Mouse (Mus musculus) cortical plate, adult 2 months (tissue): ENCODE measurements at regions not wholly inside any gene's neighbourhood (a gene's known extent, or its start where the extent isn't known, plus 50 kb on each side); places are given as distances from the start of the nearest gene placed in this dataset.

Experiments
- H3K27ac ChIP-seq: fragments of 200-500 bp; 2 replicates; pipeline ENCODE4 v1.5.1; 2012; ENCODE audit warnings: low read length, control low read depth, inconsistent platforms; ENCODE audit not compliant: insufficient read depth
- H3K4me1 ChIP-seq: fragments of 200-500 bp; 2 replicates; pipeline ENCODE4 v1.6.1; 2011; ENCODE audit warnings: low read length; ENCODE audit not compliant: control insufficient read depth, insufficient read depth
- H3K4me3 ChIP-seq: fragments of 200-500 bp; 2 replicates; pipeline ENCODE4 v1.5.1; 2011; ENCODE audit warnings: mild to moderate bottlenecking, low read length, control low read depth; ENCODE audit not compliant: insufficient read depth
- CTCF ChIP-seq: fragments of 200-500 bp; IDR thresholded peaks from 2 replicates; pipeline ENCODE4 v1.5.1; 2011; ENCODE audit warnings: mild to moderate bottlenecking, control low read depth, low read length; ENCODE audit not compliant: insufficient read depth; ENCODE audit errors: extremely low read depth
- POLR2A ChIP-seq: fragments of 200-500 bp; IDR thresholded peaks from 2 replicates; pipeline ENCODE4 v1.6.1; 2011; ENCODE audit warnings: mild to moderate bottlenecking, low read length, control low read depth; ENCODE audit not compliant: insufficient read depth; ENCODE audit errors: extremely low read depth

DNA sequence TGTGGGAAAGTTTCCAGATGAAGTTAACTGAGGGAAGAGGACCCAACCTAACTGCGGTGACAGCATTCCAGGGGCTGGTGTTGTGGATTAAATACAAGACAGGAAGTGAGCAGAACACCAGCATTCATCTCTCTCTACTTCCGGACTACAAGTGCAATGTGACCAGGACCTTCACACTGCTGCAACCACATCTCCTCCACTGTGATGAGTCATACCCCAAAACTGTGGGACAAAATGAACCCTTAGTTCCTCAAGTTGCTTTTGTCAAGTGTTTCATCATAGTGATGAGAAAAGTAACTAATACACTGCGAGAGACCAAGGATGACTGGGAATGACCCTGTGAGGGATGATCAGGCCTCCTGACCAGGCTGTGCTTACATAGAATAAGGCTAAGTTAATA is 279.3 kb downstream of the Lpin1 start:
- Histone ChIP-seq H3K27ac (no peak overlapping the region), H3K4me1 (no peaks in the 10 kb centered on the region), H3K4me3 (no peak overlapping the region)
- TF ChIP-seq POLR2A (no peak), CTCF (no peak)

DNA sequence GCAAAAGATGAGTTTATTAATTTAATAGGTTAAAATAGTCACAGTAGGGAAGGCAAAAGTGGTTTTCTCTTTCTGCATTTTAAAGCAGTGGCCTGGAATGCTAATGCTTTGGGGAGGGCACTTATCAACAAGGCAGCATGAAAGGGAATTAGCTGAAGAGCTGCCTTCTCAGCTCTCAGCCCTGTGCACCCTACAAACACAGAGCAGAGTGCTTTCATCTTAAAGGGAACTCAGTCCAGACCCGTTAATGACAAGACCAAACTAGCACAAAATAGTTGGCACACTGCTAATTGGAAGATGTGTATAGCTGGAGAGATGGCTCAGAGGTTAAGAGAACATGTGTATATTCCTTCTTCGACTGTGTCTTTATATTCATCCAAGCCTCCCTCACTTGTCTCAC is 281.6 kb downstream of the Lpin1 start:
- no peak overlapping the region for H3K4me3 ChIP-seq
- no peaks in the 10 kb centered on the region for H3K4me1 ChIP-seq
- TF ChIP-seq CTCF (no peak), POLR2A (no peak)

DNA sequence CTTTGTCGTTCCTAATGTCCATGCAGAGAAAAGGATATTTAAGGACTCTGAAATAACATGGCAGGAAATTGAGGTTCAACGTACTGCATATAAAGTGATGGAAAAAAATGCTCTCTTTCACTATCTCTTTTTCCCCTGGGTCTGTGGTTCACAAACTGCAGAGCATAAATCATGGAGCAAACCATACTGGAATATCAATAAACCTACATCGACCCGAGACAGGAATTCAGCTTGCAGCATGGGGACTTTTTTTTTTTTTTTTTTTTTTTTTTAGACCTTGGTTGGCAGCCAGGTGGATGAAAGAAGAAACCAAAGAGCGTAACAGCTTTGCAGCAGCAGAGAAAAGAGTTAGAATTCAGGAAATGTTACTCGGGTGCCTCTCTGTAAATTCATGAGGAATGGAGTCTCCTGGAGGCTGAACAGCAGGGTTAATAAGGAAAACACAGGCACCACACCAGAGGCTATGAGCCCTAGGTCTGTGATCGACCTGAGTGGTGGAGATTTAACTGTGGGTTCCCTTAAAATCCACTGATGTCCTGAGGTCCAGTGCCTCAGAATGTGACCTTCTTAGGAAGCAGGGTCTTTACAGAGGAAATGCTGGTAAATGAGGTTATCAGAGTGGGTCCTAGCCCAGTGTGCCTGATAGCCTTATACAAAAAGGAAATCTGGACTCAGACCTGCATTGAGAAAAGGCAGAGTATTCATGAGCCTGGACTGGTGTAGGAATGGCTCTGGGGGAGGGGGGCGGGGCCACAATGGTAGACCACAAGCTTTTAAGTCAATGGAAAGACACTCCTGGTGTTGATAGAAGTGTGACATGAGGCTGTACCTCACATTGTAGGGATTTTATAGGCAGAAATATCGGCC is 290.0 kb downstream of the Lpin1 start:
- H3K4me1 ChIP-seq: peaks cover 2% of the 10 kb centered on the region; the same call in 1 of the 2 replicates
- no peak for TF ChIP-seq CTCF
- no peak overlapping the region for H3K4me3 ChIP-seq
- no peak overlapping the region for H3K27ac ChIP-seq

More for the DNA sequence above, 281.6 kb downstream of the Lpin1 start:
- no peak overlapping the region for H3K27ac ChIP-seq

GRCm38 (mm10) chr12:16308101-16308500 is 302.7 kb downstream of the Lpin1 start:
- Histone ChIP-seq H3K27ac (no peak overlapping the region), H3K4me1 (no peaks in the 10 kb centered on the region), H3K4me3 (no peak overlapping the region)
- no peak for TF ChIP-seq CTCF
- no peak for TF ChIP-seq POLR2A

GRCm38 (mm10) chr12:16304701-16305377 is 305.9 kb downstream of the Lpin1 start:
- TF ChIP-seq POLR2A (no peak), CTCF (no peak)
- Histone ChIP-seq H3K27ac (no peak overlapping the region), H3K4me1 (no peaks in the 10 kb centered on the region), H3K4me3 (no peak overlapping the region)

GRCm38 (mm10) chr12:16285061-16285460 is 325.7 kb downstream of the Lpin1 start:
- Histone ChIP-seq H3K4me3 (no peak overlapping the region), H3K4me1 (no peaks in the 10 kb centered on the region; the same call in 1 of the 2 replicates), H3K27ac (no peak overlapping the region)
- TF ChIP-seq CTCF: no peak
- no peak for TF ChIP-seq POLR2A

DNA sequence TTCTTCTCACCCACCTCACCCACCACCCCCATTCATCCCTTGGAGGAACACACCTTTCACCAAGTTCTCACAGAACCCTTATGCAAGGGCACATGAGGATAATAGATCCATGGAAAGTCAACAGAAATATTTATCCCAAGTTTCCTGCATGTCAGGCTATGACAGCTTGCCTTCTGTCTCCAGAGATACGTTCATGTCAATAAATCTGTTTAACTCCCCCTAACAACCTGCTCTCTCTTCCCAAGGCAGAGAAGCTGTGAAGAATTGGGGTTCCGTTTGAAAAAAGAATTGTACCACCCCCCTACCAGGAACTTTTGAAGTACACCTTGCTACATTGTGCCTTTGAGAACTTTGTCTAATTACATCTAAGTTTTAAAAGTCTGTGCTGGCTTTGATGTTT is 331.6 kb downstream of the Lpin1 start:
- Histone ChIP-seq H3K4me1 (no peaks in the 10 kb centered on the region), H3K4me3 (no peak overlapping the region), H3K27ac (no peak overlapping the region)
- TF ChIP-seq CTCF (no peak), POLR2A (no peak)

DNA sequence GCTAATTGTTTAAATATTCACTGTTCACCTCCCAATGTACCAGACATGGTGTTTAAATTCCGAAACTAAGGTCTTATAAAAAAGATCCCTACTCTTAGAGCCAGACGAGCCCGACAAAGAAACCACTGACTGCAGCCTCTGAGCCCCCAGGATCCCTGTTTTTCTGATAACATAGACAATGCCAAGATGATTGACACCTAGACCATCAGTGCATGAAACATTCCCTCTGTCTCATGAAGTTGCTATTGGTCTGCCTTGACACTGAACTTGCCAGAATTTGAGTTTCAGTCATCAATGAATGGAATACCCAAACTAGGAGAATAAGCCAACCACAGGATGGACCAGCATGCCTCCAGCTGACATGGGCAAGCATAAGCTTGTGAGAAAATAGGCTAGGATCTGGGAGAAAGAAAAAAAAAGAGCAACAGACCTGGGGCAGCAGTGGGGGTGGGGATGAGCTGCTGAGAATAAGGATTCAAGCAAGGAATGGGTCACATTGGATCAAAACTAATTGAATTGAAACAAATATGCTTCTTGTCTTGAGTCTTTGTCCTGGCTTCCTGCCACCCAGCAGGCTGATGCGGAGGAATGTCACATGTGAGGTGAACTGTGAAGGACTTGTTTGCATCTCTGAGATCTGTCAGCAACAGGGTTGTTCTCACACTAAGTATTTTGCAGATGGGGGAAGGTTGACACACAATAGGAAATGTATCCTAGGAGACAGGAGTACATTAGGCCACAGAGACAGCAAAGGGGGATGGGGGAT is 333.0 kb downstream of the Lpin1 start:
- TF ChIP-seq POLR2A: no peak
- no peak for TF ChIP-seq CTCF
- Histone ChIP-seq H3K4me3 (no peak overlapping the region), H3K27ac (no peak overlapping the region), H3K4me1 (no peaks in the 10 kb centered on the region)

DNA sequence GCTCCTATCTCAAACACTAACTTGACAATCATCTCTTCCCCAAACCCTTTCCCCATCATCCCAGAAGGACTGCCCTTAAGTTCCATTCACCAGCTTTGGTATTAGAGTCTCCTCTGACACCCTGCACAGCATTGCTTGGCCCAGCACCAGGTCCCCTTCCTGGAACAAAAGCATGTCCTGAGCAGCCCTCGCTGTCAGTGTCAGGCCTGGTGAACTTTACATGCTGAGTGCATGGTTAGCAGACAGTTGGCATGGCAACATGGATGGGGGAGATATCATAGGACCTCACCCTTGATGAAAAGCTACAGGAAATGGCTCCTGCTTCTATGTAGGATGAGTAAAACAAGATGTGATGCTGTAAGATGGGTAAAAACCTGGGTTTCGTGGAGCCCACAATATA is 333.6 kb downstream of the Lpin1 start:
- H3K4me1 ChIP-seq: no peaks in the 10 kb centered on the region
- TF ChIP-seq POLR2A (no peak), CTCF (no peak)
- no peak overlapping the region for H3K4me3 ChIP-seq
- H3K27ac ChIP-seq: no peak overlapping the region

DNA sequence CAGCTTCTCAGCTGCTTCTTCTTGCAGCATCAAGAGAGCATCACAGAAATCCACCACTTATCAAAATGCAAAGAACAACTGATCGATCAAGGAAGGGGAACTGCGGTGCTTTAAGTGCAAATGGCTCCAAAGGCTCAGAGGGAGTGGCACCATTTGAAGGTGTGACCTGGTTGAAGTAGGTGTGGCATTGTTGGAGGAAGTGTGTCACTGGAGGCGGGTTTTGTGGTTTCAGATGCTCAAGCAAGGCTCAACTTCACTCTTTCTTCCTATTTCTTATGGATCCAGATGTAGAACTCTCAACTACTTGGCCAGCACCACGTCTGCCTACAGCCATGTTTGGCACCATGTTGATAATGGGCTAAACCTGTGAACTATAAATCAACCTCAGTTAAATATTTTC is 334.5 kb downstream of the Lpin1 start:
- TF ChIP-seq CTCF: no peak
- no peak for TF ChIP-seq POLR2A
- Histone ChIP-seq H3K27ac (no peak overlapping the region), H3K4me1 (no peaks in the 10 kb centered on the region), H3K4me3 (no peak overlapping the region)
